Mouse (Mus musculus) CH12.LX (cell line): ENCODE data around the gene Me3. TPM values are rescaled to one million over a fixed set of nuclear protein-coding genes. Genes with fewer than 3 reads are reported as not detected.

Source experiments
- DNase-seq: peaks from one replicate; pipeline ENCODE4 v3.0.0-alpha.2; 2013; ENCODE audit errors: extremely low read depth
- H3K27ac ChIP-seq: 2 replicates; pipeline ENCODE4 v1.5.1; 2012; ENCODE audit warnings: low read depth, mild to moderate bottlenecking, control low read depth, moderate library complexity; ENCODE audit not compliant: insufficient read depth
- H3K27me3 ChIP-seq: replicated peaks from 2 replicates; pipeline ENCODE3; 2012; ENCODE audit warnings: inconsistent platforms
- H3K36me3 ChIP-seq, 2 experiments: replicated peaks in 1 of 2; 2 replicates each; pipeline versions ENCODE3 to v1.6.1; 2012; ENCODE audit warnings: inconsistent platforms in 1 of 2, low read length in 1 of 2, mild to moderate bottlenecking in 1 of 2, mixed read lengths in 1 of 2, moderate library complexity in 1 of 2; ENCODE audit not compliant: control insufficient read depth in 1 of 2, insufficient read depth in 1 of 2
- H3K4me1 ChIP-seq, 2 experiments: 2 replicates each; pipeline ENCODE4 v1.6.1; 2012; ENCODE audit warnings: inconsistent platforms in 1 of 2, moderate library complexity in 1 of 2; ENCODE audit not compliant: insufficient read depth in 2 of 2, control insufficient read depth in 1 of 2
- H3K4me2 ChIP-seq: 2 replicates; pipeline ENCODE4 v1.6.1; 2012; ENCODE audit warnings: low read depth, mild to moderate bottlenecking, control low read depth; ENCODE audit not compliant: poor library complexity, insufficient read depth, severe bottlenecking
- H3K4me3 ChIP-seq, 3 experiments: fragments of 150-350 bp in 1 of 3; sonication (generic) in 1 of 3; replicated peaks in 1 of 3; 2 replicates each; pipeline versions ENCODE3 to v1.5.1; 2011 to 2012; ENCODE audit warnings: low read depth in 2 of 3, low read length in 2 of 3, mild to moderate bottlenecking in 2 of 3, moderate library complexity in 2 of 3, control low read depth in 1 of 3, improper control_type of control experiment in 1 of 3, inconsistent platforms in 1 of 3, mixed read lengths in 1 of 3; ENCODE audit not compliant: poor library complexity in 1 of 3
- H3K79me2 ChIP-seq: replicated peaks from 2 replicates; pipeline ENCODE4 v1.6.1; 2012; ENCODE audit warnings: mild to moderate bottlenecking, moderate library complexity; ENCODE audit not compliant: control insufficient read depth, poor library complexity, insufficient read depth, severe bottlenecking; ENCODE audit errors: extremely low read depth
- H3K9ac ChIP-seq: 2 replicates; pipeline ENCODE4 v1.6.1; 2012; ENCODE audit warnings: low read depth, mild to moderate bottlenecking, control low read depth, moderate library complexity; ENCODE audit not compliant: insufficient read depth
- H3K9me3 ChIP-seq: replicated peaks from 2 replicates; pipeline ENCODE3; 2012; ENCODE audit warnings: low read length, inconsistent platforms, mixed read lengths
- CHD1 ChIP-seq: IDR thresholded peaks from 2 replicates; pipeline ENCODE4 v1.6.1; 2012; ENCODE audit warnings: low read depth, low read length, improper control_type of control experiment, inconsistent platforms
- CTCF ChIP-seq, 2 experiments: IDR thresholded peaks in 1 of 2; conservative IDR thresholded peaks in 1 of 2; 2 replicates each; pipeline ENCODE4 v1.5.1; 2011 to 2012; ENCODE audit warnings: low read depth in 2 of 2, low read length in 2 of 2, improper control_type of control experiment in 1 of 2, inconsistent platforms in 1 of 2, mild to moderate bottlenecking in 1 of 2, moderate library complexity in 1 of 2
- E2F4 ChIP-seq: IDR thresholded peaks from 2 replicates; pipeline ENCODE4 v1.6.1; 2011; ENCODE audit warnings: low read depth, low read length, improper control_type of control experiment; ENCODE audit not compliant: insufficient replicate concordance
- ELF1 ChIP-seq: IDR thresholded peaks from 2 replicates; pipeline ENCODE4 v1.6.1; 2014; ENCODE audit warnings: low read depth, mild to moderate bottlenecking, inconsistent platforms, low read length, improper control_type of control experiment
- ETS1 ChIP-seq: conservative IDR thresholded peaks from 2 replicates; pipeline ENCODE4 v1.6.1; 2012; ENCODE audit warnings: low read depth, mild to moderate bottlenecking, inconsistent platforms, low read length, improper control_type of control experiment, moderate library complexity
- IRF4 ChIP-seq: IDR thresholded peaks from 2 replicates; pipeline ENCODE4 v1.6.1; 2014; ENCODE audit warnings: low read depth, mild to moderate bottlenecking, inconsistent platforms, low read length, improper control_type of control experiment
- JUN ChIP-seq: IDR thresholded peaks from 2 replicates; pipeline ENCODE4 v1.6.1; 2011; ENCODE audit warnings: low read depth, mild to moderate bottlenecking, low read length, improper control_type of control experiment, moderate library complexity; ENCODE audit not compliant: insufficient read depth
- JUND ChIP-seq: conservative IDR thresholded peaks from 2 replicates; pipeline ENCODE4 v1.6.1; 2011; ENCODE audit warnings: low read depth, low read length, improper control_type of control experiment
- MAFK ChIP-seq: IDR thresholded peaks from 2 replicates; pipeline ENCODE4 v1.6.1; 2011; ENCODE audit warnings: low read length, improper control_type of control experiment; ENCODE audit not compliant: insufficient replicate concordance
- MAX ChIP-seq: IDR thresholded peaks from 2 replicates; pipeline ENCODE4 v1.6.1; 2011; ENCODE audit warnings: low read length, improper control_type of control experiment
- MAZ ChIP-seq: IDR thresholded peaks from 2 replicates; pipeline ENCODE4 v1.6.1; 2012; ENCODE audit warnings: low read depth, mild to moderate bottlenecking, inconsistent platforms, low read length, improper control_type of control experiment, moderate library complexity
- MEF2A ChIP-seq: IDR thresholded peaks from 2 replicates; pipeline ENCODE4 v1.6.1; 2014; ENCODE audit warnings: low read depth, mild to moderate bottlenecking, inconsistent platforms, low read length, improper control_type of control experiment, borderline replicate concordance
- MXI1 ChIP-seq: IDR thresholded peaks from 2 replicates; pipeline ENCODE4 v1.6.1; 2011; ENCODE audit warnings: mild to moderate bottlenecking, low read depth, low read length, improper control_type of control experiment
- MYC ChIP-seq: IDR thresholded peaks from 2 replicates; pipeline ENCODE4 v1.6.1; 2011; ENCODE audit warnings: low read depth, mild to moderate bottlenecking, improper control_type of control experiment, low read length
- NELFE ChIP-seq: IDR thresholded peaks from 2 replicates; pipeline ENCODE4 v1.6.1; 2011; ENCODE audit warnings: low read depth, low read length, improper control_type of control experiment
- NRF1 ChIP-seq: IDR thresholded peaks from 2 replicates; pipeline ENCODE4 v1.6.1; 2014; ENCODE audit warnings: low read depth, mild to moderate bottlenecking, inconsistent platforms, low read length, improper control_type of control experiment, moderate library complexity
- PAX5 ChIP-seq: IDR thresholded peaks from 2 replicates; pipeline ENCODE4 v1.6.1; 2012; ENCODE audit warnings: low read length, inconsistent platforms, mixed read lengths
- POLR2AphosphoS2 ChIP-seq: IDR thresholded peaks from 2 replicates; pipeline ENCODE4 v1.6.1; 2011; ENCODE audit warnings: low read depth, low read length, improper control_type of control experiment
- RAD21 ChIP-seq: IDR thresholded peaks from 2 replicates; pipeline ENCODE4 v1.6.1; 2011; ENCODE audit warnings: low read depth, mild to moderate bottlenecking, low read length, improper control_type of control experiment, moderate library complexity
- RCOR1 ChIP-seq: conservative IDR thresholded peaks from 2 replicates; pipeline ENCODE4 v1.6.1; 2012; ENCODE audit warnings: low read depth, mild to moderate bottlenecking, inconsistent platforms, low read length, improper control_type of control experiment
- TBP ChIP-seq: conservative IDR thresholded peaks from 2 replicates; pipeline ENCODE4 v1.6.1; 2011; ENCODE audit warnings: low read depth, low read length, improper control_type of control experiment
- TCF12 ChIP-seq: IDR thresholded peaks from 2 replicates; pipeline ENCODE4 v1.6.1; 2014; ENCODE audit warnings: low read depth, mild to moderate bottlenecking, inconsistent platforms, low read length, improper control_type of control experiment
- UBTF ChIP-seq: IDR thresholded peaks from 2 replicates; pipeline ENCODE4 v1.6.1; 2012; ENCODE audit warnings: low read depth, mild to moderate bottlenecking, inconsistent platforms, low read length, improper control_type of control experiment, moderate library complexity
- USF1 ChIP-seq: IDR thresholded peaks from 2 replicates; pipeline ENCODE4 v1.6.1; 2014; ENCODE audit warnings: low read depth, mild to moderate bottlenecking, inconsistent platforms, low read length, improper control_type of control experiment
- ZC3H11A ChIP-seq: IDR thresholded peaks from 2 replicates; pipeline ENCODE4 v1.6.1; 2012; ENCODE audit warnings: low read depth, mild to moderate bottlenecking, inconsistent platforms, low read length, improper control_type of control experiment
- ZKSCAN1 ChIP-seq: IDR thresholded peaks from 2 replicates; pipeline ENCODE4 v1.6.1; 2012; ENCODE audit warnings: low read depth, inconsistent platforms, low read length, improper control_type of control experiment, borderline replicate concordance
- ZMIZ1 ChIP-seq: IDR thresholded peaks from 2 replicates; pipeline ENCODE4 v1.6.1; 2012; ENCODE audit warnings: low read depth, mild to moderate bottlenecking, inconsistent platforms, low read length, improper control_type of control experiment
- dilution Hi-C: fragments of 300-500 bp; cut with MboI; formaldehyde crosslinking; loops from 2 replicates; pipeline ENCODE4 v1.14.3; 2020; ENCODE audit warnings: low sequenced_read_pairs; ENCODE audit not compliant: extremely low pct_unique_long_range_greater_than_20kb, extremely low pct_ligation_motif_present
- in situ Hi-C: fragments of 300-500 bp; cut with MboI; formaldehyde crosslinking; loops from 3 replicates; pipeline ENCODE4 v1.14.3; 2019; ENCODE audit warnings: low sequenced_read_pairs, low pct_ligation_motif_present, low pct_unique_long_range_greater_than_20kb, mixed read lengths
- polyA plus RNA-seq: library from polyadenylated mRNA; unstranded; fragments of >175 nt; gene quantifications from 2 replicates; pipeline ENCODE4 v1.2.1, GENCODE M21; 2012; ENCODE audit warnings: low read depth; ENCODE audit not compliant: insufficient read length
- total RNA-seq, 2 experiments: library from RNA; depleted of rRNA; stranded (reverse); fragments of 300-350 nt in 1 of 2; fragments of >200 nt in 1 of 2; gene quantifications; 2 replicates each; pipeline ENCODE4 v1.2.3; 2012 to 2014

Gene Me3
- total and polyA plus RNA-seq, 3 experiments: not detected

DNA sequence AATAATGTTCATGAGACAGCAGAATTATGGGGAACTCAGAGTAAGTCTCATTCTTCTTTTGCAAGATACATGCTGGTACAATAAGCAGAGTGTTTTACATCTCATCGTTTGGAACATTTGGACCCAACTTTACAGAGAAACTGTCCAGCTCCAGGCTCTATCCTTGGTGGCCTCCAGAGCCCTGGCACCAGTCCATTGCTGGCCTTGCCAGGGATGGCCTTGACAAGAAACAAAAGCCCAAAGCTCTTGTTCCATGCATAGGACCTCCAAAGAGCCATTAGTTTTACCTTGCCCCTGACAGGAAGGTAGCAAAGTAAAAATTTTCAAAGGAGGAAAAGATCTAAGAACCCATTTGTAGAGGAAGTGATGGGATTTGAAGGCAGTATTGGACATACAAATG, 160.4 kb downstream of the Me3 start:
- no peaks in the 10 kb centered on the region for H3K27me3 ChIP-seq
- dilution Hi-C loops: no loop called here

GRCm38 (mm10) chr7:89795366-89795765, 163.2 kb downstream of the Me3 start:
- in situ Hi-C loops: no loop called here

More for the DNA sequence above, 160.4 kb downstream of the Me3 start:
- Histone ChIP-seq H3K36me3 (no peaks in the 10 kb centered on the region), H3K9ac (no peak overlapping the region), H3K27ac (no peak overlapping the region), H3K9me3 (no peaks in the 10 kb centered on the region), H3K4me2 (no peak overlapping the region), H3K79me2 (no peaks in the 10 kb centered on the region), H3K4me3 (no peak overlapping the region), H3K4me1 (no peaks in the 10 kb centered on the region; a peak in 1 of 4 replicates)
- no peak for DNase-seq
- in situ Hi-C loops: no loop called here
- no peak for TF ChIP-seq MAZ
- TF ChIP-seq PAX5: no peak
- no peak for TF ChIP-seq ZC3H11A
- TF ChIP-seq USF1: no peak
- TF ChIP-seq ELF1: no peak
- no peak for TF ChIP-seq MYC
- no peak for TF ChIP-seq JUND
- no peak for TF ChIP-seq CHD1

GRCm38 (mm10) chr7:89796351-89796801, 164.2 kb downstream of the Me3 start:
- H3K27me3 ChIP-seq: no peaks in the 10 kb centered on the region
- TF ChIP-seq CHD1: no peak
- no peak for TF ChIP-seq ZMIZ1
- no peak for TF ChIP-seq USF1
- TF ChIP-seq POLR2AphosphoS2: no peak
- no peak for TF ChIP-seq MXI1
- TF ChIP-seq MEF2A: no peak
- no peak for TF ChIP-seq MAFK
- TF ChIP-seq RCOR1: no peak
- no peak for TF ChIP-seq E2F4
- TF ChIP-seq NELFE: no peak
- no peak for TF ChIP-seq CTCF (conservative IDR thresholded peaks at IDR 0.05 in 1 of 2, IDR thresholded peaks at IDR 0.05 in 1 of 2; ENCODE audit: low read depth in 2 of 2, low read length in 2 of 2)
- TF ChIP-seq ELF1: no peak
- no peak for TF ChIP-seq ZKSCAN1
- TF ChIP-seq, all 38 proteins: peak for 0
- Histone ChIP-seq H3K4me2 (no peak overlapping the region), H3K4me3 (no peak overlapping the region), H3K9ac (no peak overlapping the region), H3K79me2 (no peaks in the 10 kb centered on the region), H3K4me1 (no peaks in the 10 kb centered on the region; a peak in 1 of 4 replicates), H3K27ac (no peak overlapping the region), H3K36me3 (no peaks in the 10 kb centered on the region), H3K9me3 (no peaks in the 10 kb centered on the region)
- in situ Hi-C loops (no loop called here), dilution Hi-C loops (no loop called here)
- DNase-seq: no peak

More at GRCm38 (mm10) chr7:89795366-89795765, 163.2 kb downstream of the Me3 start:
- DNase-seq: no peak
- Histone ChIP-seq H3K9ac (no peak overlapping the region), H3K36me3 (no peaks in the 10 kb centered on the region), H3K4me1 (no peaks in the 10 kb centered on the region; a peak in 1 of 4 replicates), H3K79me2 (no peaks in the 10 kb centered on the region), H3K4me2 (no peak overlapping the region), H3K9me3 (no peaks in the 10 kb centered on the region), H3K27ac (no peak overlapping the region), H3K27me3 (no peaks in the 10 kb centered on the region), H3K4me3 (no peak overlapping the region)
- dilution Hi-C loops: no loop called here
- TF ChIP-seq RAD21 (no peak), IRF4 (no peak), CHD1 (no peak), TCF12 (no peak), JUN (no peak), ETS1 (no peak), TBP (no peak), UBTF (no peak), POLR2AphosphoS2 (no peak), MAX (no peak), NRF1 (no peak), ELF1 (no peak)
